Mouse (Mus musculus): Measurements from ENCODE around the gene Hist1h1a.

DNA sequence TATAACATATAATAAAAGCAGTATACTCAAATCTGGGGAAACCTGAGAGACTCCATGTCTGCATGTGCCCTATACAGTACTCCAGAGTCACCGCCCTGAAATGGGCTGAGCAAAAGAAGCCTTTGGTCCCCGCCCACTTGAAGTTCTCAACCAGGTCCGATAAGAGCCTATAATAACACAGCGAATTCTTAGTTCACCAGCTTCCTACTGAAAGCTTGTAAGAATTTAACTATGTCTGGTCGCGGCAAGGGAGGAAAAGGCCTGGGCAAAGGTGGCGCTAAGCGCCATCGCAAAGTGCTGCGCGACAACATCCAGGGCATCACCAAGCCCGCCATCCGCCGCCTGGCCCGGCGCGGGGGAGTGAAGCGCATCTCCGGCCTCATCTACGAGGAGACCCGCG, 6.7 kb upstream of the Hist1h1a start, which contains the start of gene Hist1h4b:
- TF ChIP-seq RAD21 (IDR thresholded peaks at IDR 0.05; ENCODE audit: low read depth, low read length) (no peak), MAX (IDR thresholded peaks at IDR 0.05; ENCODE audit: low read length) (no peak), KAT2A (IDR thresholded peaks at IDR 0.05; ENCODE audit: insufficient replicate concordance, low read length) (no peak), ZMIZ1 (IDR thresholded peaks at IDR 0.05; ENCODE audit: low read depth, low read length) (peak; percentile 99), CTCF (conservative IDR thresholded peaks at IDR 0.05 in 1 of 2, IDR thresholded peaks at IDR 0.05 in 1 of 2; ENCODE audit: low read depth in 2 of 2, low read length in 2 of 2) (no peak)

Measured in CH12.LX (cell line).